Mouse (Mus musculus) intestine, embryonic 16.5 days (tissue): ENCODE data around the gene Itsn1. TPM values are rescaled to one million over a fixed set of nuclear protein-coding genes. Genes with fewer than 3 reads are reported as not detected.

Experiments
- ATAC-seq: fragments of 200-750 bp; cut with Nextera tagmentation; 2 replicates; pipeline ENCODE4 v1.8.0; 2017; ENCODE audit warnings: moderate TSS enrichment, moderate library complexity
- H3K27ac ChIP-seq: fragments of 300-500 bp; sonication (generic); 2 replicates; pipeline ENCODE4 v1.5.1; 2014; ENCODE audit warnings: mild to moderate bottlenecking, low read length
- H3K27me3 ChIP-seq: fragments of 300-500 bp; sonication (generic); replicated peaks from 2 replicates; pipeline ENCODE4 v1.6.1; 2014; ENCODE audit warnings: low read length, control low read depth, mixed read lengths; ENCODE audit not compliant: control insufficient read depth, insufficient read depth
- H3K36me3 ChIP-seq: fragments of 300-500 bp; sonication (generic); 2 replicates; pipeline ENCODE4 v1.6.1; 2014; ENCODE audit warnings: low read length, control low read depth; ENCODE audit not compliant: control insufficient read depth, insufficient read depth
- H3K4me1 ChIP-seq: fragments of 300-500 bp; sonication (generic); 2 replicates; pipeline ENCODE4 v1.6.1; 2014; ENCODE audit warnings: low read length, control low read depth, mixed read lengths; ENCODE audit not compliant: control insufficient read depth, insufficient read depth
- H3K4me2 ChIP-seq: fragments of 300-500 bp; sonication (generic); 2 replicates; pipeline ENCODE4 v1.6.1; 2014; ENCODE audit warnings: low read depth, low read length, control low read depth
- H3K4me3 ChIP-seq: fragments of 300-500 bp; sonication (generic); 2 replicates; pipeline ENCODE4 v1.5.1; 2014; ENCODE audit warnings: mild to moderate bottlenecking, low read length
- H3K9ac ChIP-seq: fragments of 300-500 bp; sonication (generic); 2 replicates; pipeline ENCODE4 v1.6.1; 2014; ENCODE audit warnings: low read depth, low read length
- H3K9me3 ChIP-seq: fragments of 300-500 bp; sonication (generic); 2 replicates; pipeline ENCODE4 v1.6.1; 2016; ENCODE audit warnings: low read length, control low read depth; ENCODE audit not compliant: control insufficient read depth
- WGBS: fragments of 180-500 bp; shearing (Covaris S2); extraction: QIAGEN DNeasy Blood & Tissue Kit; methylation state at CpG from one replicate; pipeline ENCODE4 v1.1.7; 2014; 5-methylcytosine and 5-hydroxymethylcytosine counted together
- polyA plus RNA-seq: library from polyadenylated mRNA; unstranded; fragments of >200 nt; fragmentation: Nextera tagmentation; extraction: Ambion mirVana; gene quantifications from 2 replicates; pipeline ENCODE4 v1.2.1, GENCODE M21; 2015

Itsn1 gene
- polyA plus RNA-seq, 1 experiment from 2014 or later = 10.5 TPM

- Histone ChIP-seq H3K4me1 (peaks cover 13% of the 10 kb centered on the region), H3K27ac (no peak overlapping the region), H3K36me3 (peaks cover 9% of the 10 kb centered on the region), H3K4me3 (no peak overlapping the region), H3K4me2 (no peak overlapping the region), H3K9ac (no peak overlapping the region), H3K9me3 (no peaks in the 10 kb centered on the region), H3K27me3 (no peaks in the 10 kb centered on the region)
- no peak for ATAC-seq
- WGBS = 90% methylated on average over 1 of the region's 1 CpGs
These were observed 30.1 kb upstream of the Itsn1 start for GRCm38 (mm10) chr16:91698995-91699394.

GRCm38 (mm10) chr16:91701908-91702307 lies 27.2 kb upstream of the Itsn1 start:
- Histone ChIP-seq H3K27ac (peak overlapping the region; percentile 40), H3K9ac (0 out of 2 replicates have a peak overlapping the region, but pooled peaks have one; percentile 6), H3K4me1 (peaks cover 13% of the 10 kb centered on the region), H3K9me3 (no peaks in the 10 kb centered on the region), H3K36me3 (peaks cover 10% of the 10 kb centered on the region), H3K4me3 (no peak overlapping the region; the same call in 1 of the 2 replicates), H3K4me2 (peak overlapping the region; percentile 14), H3K27me3 (no peaks in the 10 kb centered on the region)
- 34% methylated on average over 13 of the region's 13 CpGs for WGBS
- ATAC-seq = peak; percentile 47

DNA sequence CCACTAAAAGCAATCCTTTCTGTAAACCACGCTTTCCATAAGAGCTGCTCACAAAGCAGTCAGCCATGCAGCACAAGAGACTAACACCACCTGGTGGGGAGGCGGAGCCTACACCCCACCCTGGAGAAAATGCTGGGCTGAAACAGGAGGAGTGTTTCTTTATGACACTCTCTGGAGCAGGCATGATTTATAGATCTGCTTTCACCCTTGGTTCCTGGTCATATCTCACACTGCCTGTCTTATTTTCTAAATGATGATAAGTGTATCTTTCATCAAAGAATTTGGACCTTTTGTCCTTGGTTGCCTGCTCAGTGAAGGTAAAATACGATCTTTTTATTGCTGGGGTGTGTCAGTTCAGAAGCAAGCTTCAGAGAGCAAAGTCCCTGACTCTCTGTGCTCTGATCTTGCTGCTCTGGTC lies 26.3 kb upstream of the Itsn1 start:
- H3K4me2 ChIP-seq = peak overlapping the region; percentile 22; the same call in 1 of the 2 replicates
- ATAC-seq = peak; percentile 96
- H3K27me3 ChIP-seq = no peaks in the 10 kb centered on the region
- H3K36me3 ChIP-seq = peaks cover 10% of the 10 kb centered on the region
- H3K4me3 ChIP-seq = no peak overlapping the region
- H3K9me3 ChIP-seq = no peaks in the 10 kb centered on the region
- H3K9ac ChIP-seq = no peak overlapping the region; the same call in 1 of the 2 replicates
- H3K4me1 ChIP-seq = peaks cover 13% of the 10 kb centered on the region
- H3K27ac ChIP-seq = peak overlapping the region; percentile 40; the same call in 1 of the 2 replicates
- 35% methylated on average over 3 of the region's 3 CpGs for WGBS

- H3K9ac ChIP-seq = no peak overlapping the region
- H3K4me2 ChIP-seq = no peak overlapping the region
- no peak overlapping the region for H3K27ac ChIP-seq
- no peaks in the 10 kb centered on the region for H3K9me3 ChIP-seq
- H3K4me1 ChIP-seq = peaks cover 13% of the 10 kb centered on the region
- H3K36me3 ChIP-seq = peaks cover 8% of the 10 kb centered on the region
- WGBS = 85% methylated on average over 14 of the region's 14 CpGs
- ATAC-seq = no peak
- no peak overlapping the region for H3K4me3 ChIP-seq
- H3K27me3 ChIP-seq = no peaks in the 10 kb centered on the region
These were observed 24.3 kb upstream of the Itsn1 start for GRCm38 (mm10) chr16:91704603-91705340.

DNA sequence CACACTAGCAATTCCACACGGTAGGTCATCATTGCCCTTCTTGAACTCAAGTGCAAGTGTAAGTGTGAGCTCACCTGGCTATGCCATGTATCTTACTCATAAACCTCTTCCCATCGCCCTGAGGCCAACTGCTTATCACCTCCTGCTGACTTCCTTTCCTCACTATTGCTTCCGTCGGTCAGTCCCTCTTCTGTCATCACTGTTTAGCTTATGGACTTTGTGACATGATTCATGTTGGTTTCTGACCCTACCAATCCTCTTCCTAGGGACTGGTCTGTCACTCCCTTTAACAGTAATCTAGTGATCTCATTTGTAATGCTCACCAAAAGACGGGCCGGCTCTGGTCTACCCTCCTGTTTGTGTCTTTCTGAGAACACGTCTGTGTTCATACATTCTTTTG lies 18.8 kb upstream of the Itsn1 start:
- Histone ChIP-seq H3K4me1 (no peaks in the 10 kb centered on the region), H3K9me3 (no peaks in the 10 kb centered on the region), H3K36me3 (peaks cover 11% of the 10 kb centered on the region), H3K27me3 (no peaks in the 10 kb centered on the region), H3K4me3 (no peak overlapping the region), H3K27ac (no peak overlapping the region), H3K9ac (no peak overlapping the region), H3K4me2 (no peak overlapping the region)
- WGBS = 70% methylated on average over 7 of the region's 7 CpGs
- peak; percentile 69 for ATAC-seq

DNA sequence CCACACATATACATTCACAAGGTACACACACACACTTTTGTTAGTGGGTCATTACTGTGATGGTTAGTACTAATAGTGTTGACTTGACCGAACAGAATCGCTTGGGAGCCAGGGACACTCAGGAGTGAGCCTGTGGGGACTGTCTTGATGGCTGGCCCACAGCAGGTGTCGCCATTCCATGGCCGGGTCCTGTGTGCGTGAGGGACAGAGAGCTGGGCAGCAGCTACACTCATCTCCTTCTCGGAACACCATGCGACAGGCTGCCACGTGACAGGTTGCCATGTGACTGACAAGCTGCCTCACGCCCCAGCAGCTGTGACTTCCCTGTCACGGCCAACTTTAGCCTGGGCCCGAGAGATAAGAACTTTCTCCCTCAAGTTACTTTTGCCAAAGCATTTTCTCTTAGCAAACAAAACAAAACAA lies 12.1 kb upstream of the Itsn1 start:
- Histone ChIP-seq H3K4me2 (no peak overlapping the region), H3K4me1 (no peaks in the 10 kb centered on the region), H3K27ac (no peak overlapping the region), H3K4me3 (no peak overlapping the region), H3K36me3 (peaks cover 17% of the 10 kb centered on the region), H3K9ac (no peak overlapping the region), H3K27me3 (no peaks in the 10 kb centered on the region), H3K9me3 (no peaks in the 10 kb centered on the region)
- peak; percentile 82 for ATAC-seq
- WGBS = 77% methylated on average over 11 of the region's 11 CpGs

DNA sequence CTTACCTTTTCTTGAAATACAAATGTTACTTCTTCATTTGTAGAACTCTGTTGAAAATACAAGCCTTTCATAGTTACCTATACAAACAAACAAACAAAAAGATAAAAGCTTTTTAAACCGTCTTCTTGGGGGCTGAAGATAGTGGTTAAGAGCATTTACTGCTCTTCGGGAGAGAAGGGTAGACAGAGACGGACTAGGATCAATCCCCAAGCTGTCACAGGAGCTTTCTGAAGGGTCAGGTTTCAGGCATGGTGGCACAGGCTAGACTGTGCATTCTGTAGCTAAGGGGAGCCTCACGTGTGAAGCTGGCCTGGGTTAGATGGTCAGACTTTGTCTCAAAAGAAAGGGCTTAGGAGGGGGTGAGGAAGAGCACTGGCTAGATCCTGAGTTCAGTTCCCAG lies 11.7 kb upstream of the Itsn1 start:
- 82% methylated on average over 4 of the region's 4 CpGs for WGBS
- H3K4me3 ChIP-seq = no peak overlapping the region
- H3K4me2 ChIP-seq = no peak overlapping the region
- no peaks in the 10 kb centered on the region for H3K9me3 ChIP-seq
- H3K27me3 ChIP-seq = no peaks in the 10 kb centered on the region
- no peak overlapping the region for H3K9ac ChIP-seq
- H3K4me1 ChIP-seq = no peaks in the 10 kb centered on the region
- peaks cover 17% of the 10 kb centered on the region for H3K36me3 ChIP-seq
- no peak for ATAC-seq
- no peak overlapping the region for H3K27ac ChIP-seq

DNA sequence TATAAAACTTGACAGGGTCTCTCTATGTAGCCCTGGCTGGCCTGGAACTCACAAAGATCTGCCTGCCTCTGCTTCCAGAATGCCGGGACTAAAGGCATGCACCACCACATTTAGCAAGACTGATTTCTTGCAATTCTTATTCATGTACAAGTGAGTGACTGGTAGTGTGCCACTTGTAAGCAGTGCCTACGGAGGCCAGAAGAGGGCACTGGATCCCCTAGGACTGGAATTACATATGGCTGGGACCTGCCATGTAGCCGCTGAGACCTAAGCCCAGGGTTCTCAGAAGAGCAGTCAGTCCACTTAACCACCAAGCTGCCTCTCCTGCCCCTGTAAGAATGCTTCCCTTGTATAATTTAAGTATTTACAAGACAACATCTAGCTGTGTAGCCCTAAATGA lies 4.8 kb upstream of the Itsn1 start:
- H3K4me3 ChIP-seq = no peak overlapping the region
- H3K4me1 ChIP-seq = peaks cover 11% of the 10 kb centered on the region
- 0 out of 2 replicates have a peak, but pooled peaks cover 5% of the 10 kb centered on the region for H3K36me3 ChIP-seq
- ATAC-seq = no peak
- no peak overlapping the region for H3K27ac ChIP-seq
- H3K4me2 ChIP-seq = no peak overlapping the region
- no peaks in the 10 kb centered on the region for H3K9me3 ChIP-seq
- WGBS = 49% methylated on average over 3 of the region's 3 CpGs
- no peak overlapping the region for H3K9ac ChIP-seq
- H3K27me3 ChIP-seq = no peaks in the 10 kb centered on the region

- Histone ChIP-seq H3K9ac (0 out of 2 replicates have a peak overlapping the region, but pooled peaks have one; percentile 14), H3K27me3 (no peaks in the 10 kb centered on the region), H3K9me3 (no peaks in the 10 kb centered on the region), H3K4me1 (peaks cover 16% of the 10 kb centered on the region), H3K27ac (peak overlapping the region; percentile 93), H3K4me2 (peak overlapping the region; percentile 64), H3K36me3 (no peaks in the 10 kb centered on the region), H3K4me3 (peak overlapping the region; percentile 90)
- ATAC-seq = no peak
- WGBS = 80% methylated on average over 15 of the region's 15 CpGs
These were observed 1.6 kb upstream of the Itsn1 start for GRCm38 (mm10) chr16:91727433-91727832.
